Mouse (Mus musculus): Measurements from ENCODE around the gene Ndc1.
A peak's percentile ranks its signal among the peaks of the same experiment; 100 is the strongest.

Gene Ndc1

GRCm38 (mm10) chr4:107442288-107442687 lies 74.7 kb downstream of the Ndc1 start:
- DNase-seq (ENCODE audit: inconsistent ontology term), result no peak

GRCm38 (mm10) chr4:107442891-107443483 lies 75.4 kb downstream of the Ndc1 start:
- no peak for DNase-seq (ENCODE audit: inconsistent ontology term)

- no peak for DNase-seq (ENCODE audit: inconsistent ontology term)
Observed at GRCm38 (mm10) chr4:107443621-107444020, 76.0 kb downstream of the Ndc1 start.

- no peak for DNase-seq (ENCODE audit: inconsistent ontology term)
Observed at GRCm38 (mm10) chr4:107448481-107448880, 80.9 kb downstream of the Ndc1 start.

GRCm38 (mm10) chr4:107449519-107449918 lies 81.9 kb downstream of the Ndc1 start:
- no peak for DNase-seq (ENCODE audit: inconsistent ontology term)

- DNase-seq (ENCODE audit: inconsistent ontology term), result peak; percentile 59
Observed at GRCm38 (mm10) chr4:107452266-107453015, 84.9 kb downstream of the Ndc1 start.

GRCm38 (mm10) chr4:107453141-107453984 lies 85.8 kb downstream of the Ndc1 start:
- DNase-seq (ENCODE audit: inconsistent ontology term), result peak; percentile 97

- no peak for DNase-seq (ENCODE audit: inconsistent ontology term)
Observed at GRCm38 (mm10) chr4:107457602-107458001, 90.0 kb downstream of the Ndc1 start.

- no peak for DNase-seq (ENCODE audit: inconsistent ontology term)
Observed at GRCm38 (mm10) chr4:107458907-107459306, 91.3 kb downstream of the Ndc1 start.

- DNase-seq (ENCODE audit: inconsistent ontology term), result no peak
Observed at GRCm38 (mm10) chr4:107459461-107459860, 91.9 kb downstream of the Ndc1 start.

GRCm38 (mm10) chr4:107460468-107460867 lies 92.9 kb downstream of the Ndc1 start:
- DNase-seq (ENCODE audit: inconsistent ontology term), result no peak
